Mouse (Mus musculus): ENCODE data around the gene Ctxn1.
A peak's percentile ranks its signal among the peaks of the same experiment; 100 is the strongest.
"Not testable (repeated sequence)": the region's sequence is repeated elsewhere in the genome, so short reads cannot be mapped to it uniquely, and the experiment has no call there.

The Ctxn1 gene

DNA sequence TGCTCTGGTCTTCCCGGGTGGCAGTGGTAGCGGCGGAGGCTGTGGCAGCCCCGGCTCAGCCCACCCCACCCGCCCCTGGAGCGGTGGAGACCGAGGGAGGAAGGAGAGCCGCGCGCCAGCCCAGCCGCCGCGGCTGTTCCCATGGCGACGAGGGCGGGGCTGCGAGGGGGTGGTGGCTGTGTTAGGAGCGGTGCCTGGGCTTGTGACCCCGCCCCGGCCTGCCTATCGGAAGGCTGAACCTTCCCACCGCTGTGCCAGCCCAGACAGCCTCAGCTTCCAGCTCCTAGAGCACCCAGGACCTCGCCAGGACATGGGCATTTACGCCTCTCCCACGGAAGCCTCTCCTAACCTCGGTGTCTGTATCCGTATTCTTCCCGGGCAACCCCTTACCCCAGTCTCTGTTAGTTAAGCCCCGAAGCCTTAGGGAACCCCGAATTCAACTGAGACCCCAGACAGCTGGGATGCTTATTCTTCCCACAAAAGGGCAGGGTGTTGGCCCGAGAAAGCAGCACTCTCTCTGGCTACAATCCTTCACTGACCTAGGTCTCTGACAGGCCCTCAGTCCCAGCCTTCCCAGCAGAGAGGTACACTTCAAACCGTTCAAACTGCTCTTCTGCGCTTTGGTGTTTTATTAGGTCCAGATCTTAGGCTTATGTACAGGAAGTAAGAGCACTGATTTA, at the start of gene Ctxn1:
Ctxn1 (minus strand) TSS at position 150 of the 680 bp plus-strand sequence.
- DNase-seq (ENCODE audit: low spot score in 2 of 2) = peak; percentile 95 to 98

DNA sequence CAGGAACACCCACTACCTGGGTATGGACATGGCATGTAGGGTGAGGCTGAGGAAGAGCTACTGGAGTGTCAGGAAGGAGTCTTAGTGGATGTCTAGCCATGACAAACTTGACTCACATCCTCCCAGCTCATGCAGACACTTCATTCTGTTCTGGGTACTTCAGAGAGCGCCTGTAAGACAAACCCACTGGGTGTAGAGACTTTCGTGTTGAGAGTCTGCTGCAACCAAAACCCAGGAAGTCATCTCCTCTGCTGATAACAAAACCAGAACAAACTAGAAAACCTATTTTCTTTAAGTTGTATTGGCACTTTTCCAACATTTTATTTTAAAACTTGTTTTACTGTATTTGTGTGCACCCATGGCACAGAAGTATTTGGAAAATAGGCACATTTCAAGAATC, 46.8 kb upstream of the Ctxn1 start:
- no peak for DNase-seq (ENCODE audit: low spot score in 2 of 2)

- DNase-seq (ENCODE audit: low spot score in 2 of 2) = no peak
Measured at GRCm38 (mm10) chr8:4304124-4304547, 45.1 kb upstream of the Ctxn1 start.

GRCm38 (mm10) chr8:4297822-4298221, 38.7 kb upstream of the Ctxn1 start:
- no peak for DNase-seq (ENCODE audit: low spot score in 2 of 2)

- DNase-seq (ENCODE audit: low spot score in 2 of 2) = no peak
Measured at GRCm38 (mm10) chr8:4292738-4293137, 33.7 kb upstream of the Ctxn1 start.

DNA sequence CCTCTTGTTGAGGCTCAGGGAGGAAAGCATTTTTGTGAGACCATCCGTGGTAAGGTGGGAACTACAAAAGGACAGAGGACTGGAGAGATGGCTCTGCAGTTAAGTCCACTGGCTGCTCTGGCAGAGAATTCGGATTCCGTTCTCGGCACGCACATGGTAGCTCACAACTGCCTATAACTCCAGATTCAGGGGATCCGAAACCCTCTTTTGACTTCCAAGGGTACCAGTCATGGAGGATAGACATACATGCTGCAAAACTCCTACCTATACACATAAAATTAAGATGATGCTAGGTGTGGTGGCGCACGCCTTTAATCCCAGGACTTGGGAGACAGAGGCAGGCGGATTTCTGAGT, 17.0 kb upstream of the Ctxn1 start:
- DNase-seq (ENCODE audit: low spot score in 2 of 2) = no peak

- DNase-seq (ENCODE audit: low spot score in 2 of 2) = peak; percentile 90 to 94
Measured at GRCm38 (mm10) chr8:4275275-4276110, 16.4 kb upstream of the Ctxn1 start, which contains the start of gene Timm44. Gene Timm44 (minus strand): TSS chr8:4275913.

DNA sequence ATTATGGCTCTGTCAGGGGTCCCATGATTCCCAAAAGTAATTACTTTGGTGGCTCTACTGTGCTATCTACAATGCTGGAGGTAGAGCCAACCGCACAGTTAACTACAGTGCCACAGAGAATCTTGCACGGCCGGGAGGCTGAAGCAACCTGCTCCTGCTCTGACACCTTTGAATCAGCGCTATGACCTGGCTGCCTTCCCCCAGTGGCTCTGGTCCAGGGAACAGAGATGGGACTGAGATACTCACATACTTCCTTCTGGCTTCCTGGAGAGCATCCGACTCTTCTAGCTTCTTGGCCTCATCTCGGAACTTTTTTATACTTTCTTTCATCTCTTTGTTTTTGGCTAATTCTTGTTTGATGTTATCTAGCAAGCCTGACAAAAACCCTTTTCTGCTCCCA, 10.5 kb upstream of the Ctxn1 start:
- DNase-seq (ENCODE audit: low spot score in 2 of 2) = no peak

DNA sequence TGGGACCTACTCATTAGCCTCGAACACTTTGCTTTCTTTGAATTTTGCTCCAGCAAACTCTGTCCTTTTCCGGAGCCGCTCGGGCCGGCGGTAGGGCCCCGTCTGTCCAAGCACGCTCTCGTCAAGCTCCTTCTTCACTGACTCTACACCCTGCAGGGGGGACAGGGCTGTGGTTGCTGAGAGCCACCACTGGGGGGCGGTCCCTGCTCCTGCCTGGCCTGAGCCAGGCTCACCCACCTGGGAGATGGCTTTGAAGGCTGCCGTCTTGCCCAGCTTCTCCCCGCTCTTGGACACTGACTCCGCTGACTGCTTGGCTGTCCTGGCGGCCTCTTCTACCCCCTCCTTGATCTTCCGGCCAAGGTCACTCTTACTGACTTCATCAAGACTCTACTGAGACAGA, 8.6 kb upstream of the Ctxn1 start:
- peak in 1 of 2 experiments; percentile 71 for DNase-seq (ENCODE audit: low spot score in 2 of 2)

DNA sequence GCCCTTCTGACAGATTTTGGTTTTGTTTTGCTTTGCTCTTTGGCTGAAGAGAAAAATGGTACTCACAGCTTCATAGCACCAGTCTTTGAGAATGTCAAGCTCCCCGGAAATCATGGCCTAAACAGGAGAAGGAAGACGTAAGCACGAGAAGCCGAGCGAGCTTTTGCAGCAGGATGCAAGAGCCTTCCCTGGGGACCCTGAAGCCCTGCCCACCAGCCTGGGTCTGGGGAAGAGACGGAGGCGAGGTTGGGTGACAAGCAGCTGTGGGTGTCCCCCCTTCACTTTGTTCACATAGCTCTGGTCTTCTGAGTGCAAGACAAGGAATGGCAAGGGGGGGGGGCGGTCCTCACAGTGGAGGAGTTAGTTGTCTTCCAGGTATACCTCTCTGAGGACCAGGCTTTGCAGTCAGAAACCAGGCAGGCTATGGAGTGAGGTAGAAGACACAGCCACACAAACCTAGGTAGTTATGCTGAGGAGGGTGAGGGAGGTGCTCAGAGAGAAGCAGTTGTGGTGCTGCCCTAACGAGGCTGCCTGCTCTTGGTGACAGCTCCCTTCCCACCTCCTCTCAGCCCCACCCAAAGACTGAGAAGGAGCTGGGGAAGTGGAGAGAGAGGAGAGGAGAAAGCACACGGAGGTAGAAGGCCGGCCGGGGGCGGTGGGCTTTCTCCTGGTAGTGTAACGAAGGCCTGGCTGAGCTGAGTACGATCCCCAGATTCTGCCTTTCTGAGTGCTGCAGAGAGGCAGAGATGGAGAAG, 6.3 kb upstream of the Ctxn1 start:
- DNase-seq (ENCODE audit: low spot score in 2 of 2) = no peak

GRCm38 (mm10) chr8:4263105-4263791, 4.2 kb upstream of the Ctxn1 start:
- no peak for DNase-seq (ENCODE audit: low spot score in 2 of 2)

- DNase-seq (ENCODE audit: low spot score in 2 of 2) = no peak
Measured at GRCm38 (mm10) chr8:4259805-4260170, 714 bp upstream of the Ctxn1 start.

DNA sequence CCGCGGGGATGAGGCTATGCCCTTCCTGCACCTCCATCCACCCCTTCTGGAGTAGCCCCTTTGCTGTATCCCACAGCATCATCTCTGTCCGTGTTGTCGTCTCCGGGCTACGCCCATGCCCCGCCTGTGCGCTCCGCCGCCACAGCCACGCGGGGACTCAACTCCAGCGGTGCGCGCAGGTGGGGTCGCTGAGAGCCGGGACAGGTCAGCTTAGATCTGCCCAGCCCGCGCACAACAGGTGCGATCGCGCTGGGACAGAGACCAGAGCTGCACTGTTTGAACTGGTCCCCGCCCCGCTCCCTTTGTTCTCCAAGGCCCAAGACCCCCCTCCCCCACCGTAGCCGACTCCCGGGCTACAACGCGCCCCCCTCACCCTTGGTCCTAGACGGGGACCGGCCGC, 396 bp downstream of the Ctxn1 start:
- DNase-seq (ENCODE audit: low spot score in 2 of 2) = no peak

DNA sequence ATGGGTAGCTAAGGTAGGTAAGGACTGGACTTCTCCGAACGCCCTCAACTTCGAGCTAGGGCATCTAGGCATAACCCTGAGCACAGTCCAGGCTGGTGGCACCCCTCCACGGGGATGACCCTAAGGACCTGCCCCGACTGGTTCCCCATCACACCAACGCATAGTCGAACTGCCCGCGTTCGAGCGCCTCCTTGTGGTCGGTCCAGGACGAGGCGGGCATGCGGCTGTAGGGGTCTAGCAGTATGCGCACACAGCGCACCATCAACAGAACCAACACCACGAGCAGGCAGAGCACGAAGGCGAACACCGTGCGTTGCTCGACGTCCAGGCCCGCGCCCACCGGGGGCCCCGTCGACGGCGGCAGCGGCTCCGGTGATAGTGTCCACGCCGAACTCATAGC, 841 bp downstream of the Ctxn1 start:
- DNase-seq (ENCODE audit: low spot score in 2 of 2) = peak; percentile 84 to 95

GRCm38 (mm10) chr8:4257350-4257749, 1.7 kb downstream of the Ctxn1 start:
- DNase-seq (ENCODE audit: low spot score in 2 of 2) = no peak

GRCm38 (mm10) chr8:4256911-4257310, 2.2 kb downstream of the Ctxn1 start:
- no peak for DNase-seq (ENCODE audit: low spot score in 2 of 2)

DNA sequence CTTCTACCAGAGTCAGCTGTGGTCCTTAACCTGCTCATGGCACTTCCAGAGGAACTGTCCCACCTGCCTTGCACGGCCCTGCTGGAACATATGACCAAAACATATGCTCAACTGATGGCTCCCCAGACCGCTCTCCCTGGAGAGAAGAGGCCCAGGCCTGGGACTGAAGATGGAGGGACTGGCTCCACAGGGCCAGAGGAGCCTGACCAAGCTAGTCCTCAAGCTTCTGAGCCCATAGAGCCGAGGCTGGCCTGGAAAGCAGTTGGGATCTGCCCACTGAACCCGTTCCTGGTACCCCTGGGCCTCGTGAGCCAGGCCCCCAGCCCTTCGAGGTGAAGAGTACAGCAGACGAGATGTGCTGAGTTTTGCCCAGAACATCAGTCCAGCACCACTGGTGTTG, 3.6 kb downstream of the Ctxn1 start:
- DNase-seq (ENCODE audit: low spot score in 2 of 2) = not testable (repeated sequence)

DNA sequence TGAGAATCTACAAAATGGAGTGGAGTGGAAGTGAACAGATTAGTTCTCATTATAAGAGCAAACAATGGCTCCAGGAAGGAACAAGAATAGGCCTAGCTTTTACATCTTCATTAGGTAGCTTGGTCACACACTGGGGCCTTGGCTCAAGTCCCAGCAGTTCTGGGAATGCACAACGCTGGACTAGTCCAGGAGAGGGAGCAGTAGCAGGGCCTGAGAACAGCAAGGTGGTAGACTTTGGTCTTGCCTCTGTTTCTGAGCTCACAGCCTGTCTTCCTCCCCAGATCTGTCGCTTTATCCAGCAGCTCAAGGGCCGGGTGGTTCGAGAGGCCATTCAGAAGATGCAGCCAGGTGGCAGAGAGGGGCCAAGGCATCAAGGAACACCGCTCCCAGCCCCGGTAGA, 5.1 kb downstream of the Ctxn1 start:
- no peak for DNase-seq (ENCODE audit: low spot score in 2 of 2)

GRCm38 (mm10) chr8:4252934-4253841, 5.9 kb downstream of the Ctxn1 start, which contains the start of gene Snapc2:
Gene Snapc2 (plus strand): TSS chr8:4253080.
- peak; percentile 95 to 98 for DNase-seq (ENCODE audit: low spot score in 2 of 2)

DNA sequence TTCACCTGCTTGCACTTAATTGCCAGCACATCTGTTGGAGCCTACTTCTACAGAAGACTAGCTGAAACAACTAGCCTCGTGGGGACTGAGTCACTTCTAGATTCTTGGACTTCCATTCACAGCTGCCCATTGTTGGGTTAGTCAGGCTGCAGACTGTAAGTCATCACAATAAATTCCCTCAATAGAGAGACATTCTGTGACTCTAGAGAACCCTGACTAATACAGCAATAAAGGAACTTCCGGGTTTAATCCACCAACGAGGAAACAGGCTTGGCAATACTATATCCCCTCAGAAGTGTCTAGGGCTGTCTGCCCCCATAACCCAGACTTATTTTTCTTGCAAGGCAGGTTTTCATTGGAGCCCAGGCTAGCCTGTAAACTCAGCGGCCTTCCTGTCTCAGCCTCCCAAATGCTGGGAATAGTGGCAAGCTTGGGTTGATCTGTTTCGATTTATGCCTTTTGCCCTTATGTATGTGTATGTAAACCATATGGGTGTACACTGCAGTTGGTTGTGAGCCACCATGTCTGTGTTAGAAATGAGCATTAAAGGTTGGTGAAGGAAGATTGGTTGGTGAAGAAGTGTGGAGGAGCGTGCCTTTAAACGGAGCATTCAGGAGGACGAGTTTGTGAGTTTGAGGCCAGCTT, 6.8 kb downstream of the Ctxn1 start:
- no peak for DNase-seq (ENCODE audit: low spot score in 2 of 2)

Data from spleen, postnatal 4 days (tissue).